Mouse (Mus musculus) layer of hippocampus, adult 18-20 months (tissue): ENCODE data around the gene Nt5dc1. TPM values are rescaled to one million over a fixed set of nuclear protein-coding genes. Genes with fewer than 3 reads are reported as not detected.

Experiments used
- DNase-seq, 2 experiments: peaks; one replicate each; pipeline ENCODE4 v3.0.0; 2022; ENCODE audit warnings: low spot score in 2 of 2
- total RNA-seq, 2 experiments: library from RNA; stranded (reverse); gene quantifications; 2 replicates each; pipeline ENCODE4 v1.2.3; 2021

The Nt5dc1 gene
- total RNA-seq, 2 experiments from 2014 or later, result 2.8 to 3.7 TPM

DNA sequence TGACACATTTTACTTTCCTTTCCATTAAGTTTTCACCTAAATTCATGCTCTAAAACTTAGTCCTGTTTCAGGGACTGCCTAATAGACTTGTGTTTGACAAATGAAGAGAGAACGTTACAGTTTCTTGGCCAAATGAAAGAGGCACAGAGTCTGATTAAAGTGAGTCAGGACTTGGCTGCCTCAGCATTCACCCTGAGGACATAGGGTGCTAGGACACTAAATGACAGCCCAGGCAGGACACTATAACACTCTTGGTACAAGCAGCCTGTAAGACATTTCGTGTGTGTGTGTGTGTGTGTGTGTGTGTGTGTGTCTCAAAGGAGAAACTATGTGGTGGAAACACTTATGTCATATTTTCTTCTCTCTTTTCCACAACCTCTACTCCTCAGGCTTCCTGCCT is 172.2 kb downstream of the Nt5dc1 start:
- no peak for DNase-seq

DNA sequence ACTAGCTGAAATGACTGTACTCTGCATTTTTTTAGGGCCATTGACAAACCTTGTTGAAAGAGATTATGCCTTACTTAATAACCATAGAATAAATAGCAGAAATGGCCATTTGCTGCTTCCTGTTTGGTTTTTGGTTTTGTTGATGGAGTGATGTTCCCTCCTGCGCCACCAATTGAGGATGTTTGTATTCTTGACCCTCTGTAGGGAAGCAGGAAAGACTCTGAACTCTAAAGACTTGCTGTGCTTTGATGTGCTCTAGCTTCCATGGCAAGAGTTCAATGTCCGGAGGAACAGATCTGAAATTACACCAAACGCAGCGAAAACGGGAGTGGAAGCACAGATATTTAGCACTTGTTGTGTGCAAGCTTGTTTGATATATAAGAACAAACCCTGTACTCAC is 173.6 kb downstream of the Nt5dc1 start:
- DNase-seq, result no peak

DNA sequence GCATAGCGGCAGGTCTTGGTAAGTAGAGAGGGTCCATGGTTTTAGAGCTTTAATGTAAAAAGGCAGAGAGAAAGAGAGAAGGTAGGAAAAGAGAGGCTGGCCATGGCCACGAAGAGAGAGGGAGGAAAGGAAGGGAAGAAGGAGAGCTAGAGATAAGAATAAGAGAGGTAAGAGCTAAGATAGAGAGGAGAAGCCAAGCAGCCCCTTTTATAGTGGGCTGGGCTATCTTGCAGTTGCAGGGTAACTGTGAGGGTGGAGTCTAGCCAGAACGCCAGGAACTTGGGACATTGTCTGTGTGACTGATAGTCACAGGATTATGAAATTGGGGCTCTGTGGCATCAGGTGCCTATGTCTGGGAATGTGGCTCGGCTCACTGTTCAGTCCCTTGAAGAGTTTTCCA is 179.8 kb downstream of the Nt5dc1 start:
- DNase-seq, result no peak

Other genes starting within 250 kb of the Nt5dc1 start
- gene Dse, start 210.8 kb downstream of the Nt5dc1 start, total RNA-seq, result 1 to 10 TPM; 4.9 to 5.6 TPM
- 100 to 1,000 TPM; 177 to 179 TPM for gene Tspyl1, start 136.4 kb downstream of the Nt5dc1 start, total RNA-seq
- 100 to 1,000 TPM; 378 TPM for gene Tspyl4, start 121.1 kb downstream of the Nt5dc1 start, total RNA-seq
- gene Col10a1, start 28.6 kb downstream of the Nt5dc1 start, total RNA-seq, result under 1 TPM in 1 of 2 experiments, not detected in 1; 0.10 TPM
- under 1 TPM; 0.18 to 0.54 TPM for gene Frk, start 64.8 kb upstream of the Nt5dc1 start, total RNA-seq